Mouse (Mus musculus) neural tube, embryonic 14.5 days (tissue): ENCODE results near the gene Nat10. TPM values are rescaled to one million over a fixed set of nuclear protein-coding genes. Genes with fewer than 3 reads are reported as not detected.
A peak's percentile ranks its signal among the peaks of the same experiment; 100 is the strongest.

Source experiments
- ATAC-seq: fragments of 200-750 bp; cut with Nextera tagmentation; 2 replicates; pipeline ENCODE4 v1.8.0; 2017; ENCODE audit warnings: low read depth, mild to moderate bottlenecking, moderate TSS enrichment, moderate library complexity
- H3K27ac ChIP-seq: fragments of 300-500 bp; sonication (generic); 2 replicates; pipeline ENCODE4 v1.5.1; 2014; ENCODE audit warnings: low read depth, mild to moderate bottlenecking, control low read depth, low read length, moderate library complexity, mixed read lengths
- H3K27me3 ChIP-seq: fragments of 300-500 bp; sonication (generic); 2 replicates; pipeline ENCODE4 v1.6.1; 2014; ENCODE audit warnings: low read length; ENCODE audit not compliant: control insufficient read depth, insufficient read depth
- H3K36me3 ChIP-seq: fragments of 300-500 bp; sonication (generic); 2 replicates; pipeline ENCODE4 v1.6.1; 2014; ENCODE audit warnings: low read length, mixed read lengths; ENCODE audit not compliant: control insufficient read depth, insufficient read depth
- H3K4me1 ChIP-seq: fragments of 300-500 bp; sonication (generic); 2 replicates; pipeline ENCODE4 v1.6.1; 2014; ENCODE audit warnings: low read length; ENCODE audit not compliant: control insufficient read depth, insufficient read depth
- H3K4me2 ChIP-seq: fragments of 300-500 bp; sonication (generic); 2 replicates; pipeline ENCODE4 v1.6.1; 2014; ENCODE audit warnings: mild to moderate bottlenecking, low read depth, low read length, control low read depth
- H3K4me3 ChIP-seq: fragments of 300-500 bp; sonication (generic); 2 replicates; pipeline ENCODE4 v1.5.1; 2014; ENCODE audit warnings: low read depth, low read length, control low read depth, mixed read lengths
- H3K9ac ChIP-seq: fragments of 300-500 bp; sonication (generic); replicated peaks from 2 replicates; pipeline ENCODE4 v1.6.1; 2014; ENCODE audit warnings: low read depth, mild to moderate bottlenecking, control low read depth, low read length, mixed read lengths
- H3K9me3 ChIP-seq: fragments of 300-500 bp; sonication (generic); 2 replicates; pipeline ENCODE4 v1.6.1; 2016; ENCODE audit warnings: low read length; ENCODE audit not compliant: control insufficient read depth
- WGBS: fragments of 180-500 bp; shearing (Covaris S2); extraction: QIAGEN DNeasy Blood & Tissue Kit; methylation state at CpG from one replicate; pipeline ENCODE4 v1.1.7; 2014; 5-methylcytosine and 5-hydroxymethylcytosine counted together
- polyA plus RNA-seq: library from polyadenylated mRNA; unstranded; fragments of >200 nt; fragmentation: Nextera tagmentation; extraction: Ambion mirVana; gene quantifications from 2 replicates; pipeline ENCODE4 v1.2.1, GENCODE M21; 2014

Gene Nat10
- polyA plus RNA-seq: 21.9 and 22.7 TPM in 2 replicates

DNA sequence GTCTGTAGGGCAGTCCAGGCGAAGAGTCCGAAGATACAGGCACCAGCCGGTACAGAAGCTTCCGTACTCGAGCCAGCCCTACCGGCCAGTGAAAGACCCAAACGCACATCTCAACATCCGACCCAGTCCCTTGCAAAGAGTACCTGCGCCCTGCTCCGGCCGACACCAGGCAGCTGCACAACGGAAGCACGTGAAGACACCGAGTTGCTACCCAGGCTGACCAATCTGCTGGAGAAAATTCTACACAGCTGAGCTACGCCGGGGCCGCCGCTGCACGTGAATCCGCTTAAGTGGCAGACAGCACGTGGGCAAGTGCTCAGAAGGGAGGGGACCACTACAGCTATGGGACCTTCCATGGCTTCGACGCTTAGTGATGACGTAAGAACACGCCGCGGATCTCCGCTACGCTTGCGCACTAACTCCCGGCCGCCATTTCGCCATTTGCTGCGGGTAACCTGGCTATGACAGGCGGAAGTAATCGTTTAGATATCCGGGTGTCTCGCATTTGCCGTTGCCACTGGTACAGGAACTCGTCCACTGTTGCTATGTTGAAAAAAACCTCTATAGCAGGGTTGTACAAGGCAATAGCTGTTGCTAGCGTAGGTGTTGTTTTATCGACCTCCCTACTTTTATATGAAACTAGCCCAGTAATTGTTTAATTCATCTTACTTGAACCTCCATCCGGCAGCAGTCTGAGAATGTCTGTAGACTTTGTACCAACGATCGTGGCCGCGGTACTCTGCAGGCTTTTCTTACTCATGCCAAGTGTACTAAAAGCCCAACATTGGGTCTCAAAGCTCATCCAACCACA is at the start of gene Nat10:
Nat10 (minus strand) TSS at position 365 of the 811 bp plus-strand sequence.
- no peaks in the 10 kb centered on the region for H3K27me3 ChIP-seq
- H3K27ac ChIP-seq: peak within 1 kb of the TSS; percentile 66
- H3K9ac ChIP-seq: peak within 1 kb of the TSS; percentile 54
- WGBS: under 1% methylated on average over 47 of the region's 47 CpGs
- peak within 1 kb of the TSS; percentile 83 for H3K4me2 ChIP-seq
- peak; percentile 97 for ATAC-seq
- peaks cover 3% of the 10 kb centered on the region; the same call in 1 of the 2 replicates for H3K4me1 ChIP-seq
- peaks cover 7% of the 10 kb centered on the region; the same call in 1 of the 2 replicates for H3K36me3 ChIP-seq
- peak within 1 kb of the TSS; percentile 65 for H3K4me3 ChIP-seq
- H3K9me3 ChIP-seq: no peaks in the 10 kb centered on the region

DNA sequence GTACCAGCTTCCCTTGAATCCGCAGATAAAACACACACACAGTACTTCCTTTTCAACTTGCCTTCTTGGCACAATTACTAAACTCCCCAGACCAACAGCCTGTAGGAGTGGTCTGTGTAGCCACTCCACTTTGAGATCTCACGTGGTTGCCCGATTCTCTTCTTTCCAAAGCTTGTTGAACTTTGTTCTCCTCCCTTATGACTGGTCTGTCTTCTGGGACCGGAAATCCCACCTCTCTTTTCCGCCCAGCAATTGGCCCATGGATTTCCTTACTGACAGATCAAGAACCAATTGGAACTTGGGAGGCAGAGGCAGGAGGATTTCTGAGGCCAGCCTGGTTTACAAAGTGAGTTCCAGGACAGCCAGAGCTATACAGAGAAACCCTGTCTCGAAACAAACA is 49.3 kb upstream of the Nat10 start:
- 91% methylated on average over 6 of the region's 6 CpGs for WGBS
- Histone ChIP-seq H3K9ac (no peak overlapping the region), H3K4me1 (no peaks in the 10 kb centered on the region), H3K27me3 (no peaks in the 10 kb centered on the region), H3K27ac (no peak overlapping the region), H3K36me3 (no peaks in the 10 kb centered on the region), H3K9me3 (no peaks in the 10 kb centered on the region), H3K4me2 (no peak overlapping the region), H3K4me3 (no peak overlapping the region)
- ATAC-seq: no peak

DNA sequence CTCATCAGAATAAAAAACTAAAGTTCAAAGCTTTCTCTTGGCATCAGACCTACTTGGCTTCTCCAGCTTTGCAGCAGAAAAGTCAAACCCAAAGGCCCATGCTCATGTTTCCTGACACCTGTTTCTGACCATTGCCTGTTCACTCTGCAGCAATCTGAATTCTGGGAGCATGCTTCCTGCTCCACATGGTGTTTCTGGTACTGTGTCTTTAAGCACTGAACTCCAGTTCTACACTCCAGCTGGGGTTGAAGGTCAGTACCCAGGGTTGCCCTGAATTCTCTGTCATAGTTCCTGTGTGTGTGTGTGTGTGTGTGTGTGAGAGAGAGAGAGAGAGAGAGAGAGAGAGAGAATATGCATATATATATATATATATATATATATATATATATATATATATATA is 47.4 kb upstream of the Nat10 start:
- Histone ChIP-seq H3K4me2 (no peak overlapping the region), H3K27me3 (no peaks in the 10 kb centered on the region), H3K36me3 (no peaks in the 10 kb centered on the region), H3K9ac (no peak overlapping the region), H3K4me1 (no peaks in the 10 kb centered on the region), H3K9me3 (no peaks in the 10 kb centered on the region), H3K27ac (no peak overlapping the region), H3K4me3 (no peak overlapping the region)
- no peak for ATAC-seq

DNA sequence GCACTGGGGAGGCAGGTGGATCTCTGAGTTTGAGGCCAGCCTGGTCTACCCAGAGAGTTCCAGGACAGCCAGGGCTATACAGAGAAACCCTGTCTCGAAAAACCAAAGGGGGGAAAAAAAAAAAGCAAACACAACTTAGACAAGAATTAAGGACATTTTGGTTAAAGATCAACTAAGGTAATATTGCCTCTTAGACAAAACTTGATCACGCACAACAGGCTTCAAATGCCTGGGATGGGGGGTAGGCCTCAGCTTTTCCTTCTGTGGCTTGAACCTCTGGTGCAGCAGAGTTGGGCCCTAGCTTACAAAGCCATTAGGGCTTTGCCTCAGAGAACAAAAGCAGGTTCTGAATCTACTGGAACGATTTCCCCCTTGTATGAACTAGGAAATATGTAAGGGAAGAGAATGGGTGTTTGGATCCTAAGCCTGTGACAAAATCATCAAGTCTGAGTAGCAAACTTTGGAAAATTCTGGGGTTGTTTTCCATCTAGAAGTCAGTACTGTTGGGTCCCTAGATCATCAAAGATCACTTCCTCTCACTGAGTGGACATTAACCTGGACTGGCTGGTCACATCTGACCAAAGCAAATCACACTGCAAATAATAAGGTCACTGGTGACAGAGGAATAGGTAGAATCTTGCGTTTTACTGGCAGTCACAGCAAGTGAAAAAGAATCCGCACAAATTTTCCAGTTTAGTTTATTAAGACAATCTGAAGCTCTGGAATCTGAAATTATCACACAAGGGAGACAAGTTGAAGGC is 42.9 kb upstream of the Nat10 start:
- 87% methylated on average over 5 of the region's 5 CpGs for WGBS
- H3K9me3 ChIP-seq: no peaks in the 10 kb centered on the region
- H3K36me3 ChIP-seq: no peaks in the 10 kb centered on the region
- no peak overlapping the region for H3K9ac ChIP-seq
- H3K4me2 ChIP-seq: no peak overlapping the region
- no peaks in the 10 kb centered on the region for H3K27me3 ChIP-seq
- H3K4me1 ChIP-seq: no peaks in the 10 kb centered on the region
- no peak overlapping the region for H3K4me3 ChIP-seq
- H3K27ac ChIP-seq: no peak overlapping the region
- no peak for ATAC-seq

DNA sequence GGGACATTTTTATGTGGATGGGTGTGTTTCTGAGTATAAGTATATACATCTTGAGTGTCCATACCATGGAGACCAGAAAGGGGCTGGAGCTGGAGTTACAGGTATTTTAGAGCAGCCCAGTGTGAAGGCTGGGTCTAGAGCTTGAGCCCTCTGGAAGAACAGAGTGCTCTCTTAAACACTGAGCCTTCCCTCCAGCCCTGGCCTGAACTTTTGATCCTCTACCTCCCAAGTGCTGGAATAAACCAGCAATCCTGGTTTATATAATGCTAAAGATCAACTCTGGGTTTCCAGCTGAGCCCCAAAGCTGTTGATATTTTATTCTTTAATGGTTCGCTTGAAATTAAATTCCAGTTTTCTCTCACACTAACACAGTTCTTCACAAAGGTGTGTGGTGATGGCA is 41.4 kb upstream of the Nat10 start:
- Histone ChIP-seq H3K36me3 (no peaks in the 10 kb centered on the region), H3K9ac (no peak overlapping the region), H3K27ac (no peak overlapping the region), H3K4me1 (0 out of 2 replicates have a peak, but pooled peaks cover 3% of the 10 kb centered on the region), H3K27me3 (no peaks in the 10 kb centered on the region), H3K4me3 (no peak overlapping the region), H3K9me3 (no peaks in the 10 kb centered on the region), H3K4me2 (no peak overlapping the region)
- no peak for ATAC-seq
- WGBS: 91% methylated on average over 1 of the region's 1 CpGs

DNA sequence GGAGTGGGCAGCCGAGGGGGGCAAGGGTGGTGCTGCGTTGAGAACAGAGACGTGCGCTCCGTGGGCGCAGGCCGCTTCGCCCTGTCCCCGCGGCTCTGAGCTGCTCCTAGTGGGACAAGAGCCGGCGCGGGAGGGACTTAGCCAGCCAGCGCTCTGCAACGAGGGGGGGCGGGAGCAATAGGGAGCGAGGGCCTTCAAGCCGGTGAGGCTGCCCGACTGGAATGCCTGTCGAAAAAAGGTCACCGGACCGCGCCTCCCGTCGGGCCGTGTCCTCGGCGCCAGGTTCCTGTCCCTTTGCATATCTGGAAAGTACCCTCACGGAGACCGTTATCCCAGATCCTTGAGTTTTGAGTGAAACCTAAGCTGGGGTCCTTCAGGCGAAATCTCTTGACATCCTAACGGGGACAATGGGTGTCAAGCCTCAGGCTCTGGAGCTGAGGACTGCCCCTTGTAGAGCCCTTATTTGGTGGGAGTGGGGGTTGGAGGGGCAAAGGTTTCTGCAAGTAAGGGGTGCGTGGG is 36.5 kb upstream of the Nat10 start, which contains the start of gene Caprin1:
Caprin1 (minus strand) TSS at position 159 of the 519 bp plus-strand sequence.
- Histone ChIP-seq H3K27me3 (no peaks in the 10 kb centered on the region), H3K9ac (peak within 1 kb of the TSS; percentile 99), H3K27ac (peak within 1 kb of the TSS; percentile 100), H3K4me1 (peaks cover 15% of the 10 kb centered on the region), H3K4me3 (peak within 1 kb of the TSS; percentile 97), H3K9me3 (no peaks in the 10 kb centered on the region), H3K36me3 (peaks cover 4% of the 10 kb centered on the region), H3K4me2 (peak within 1 kb of the TSS; percentile 71)
- WGBS: 0% methylated on average over 33 of the region's 33 CpGs
- peak; percentile 93 for ATAC-seq

DNA sequence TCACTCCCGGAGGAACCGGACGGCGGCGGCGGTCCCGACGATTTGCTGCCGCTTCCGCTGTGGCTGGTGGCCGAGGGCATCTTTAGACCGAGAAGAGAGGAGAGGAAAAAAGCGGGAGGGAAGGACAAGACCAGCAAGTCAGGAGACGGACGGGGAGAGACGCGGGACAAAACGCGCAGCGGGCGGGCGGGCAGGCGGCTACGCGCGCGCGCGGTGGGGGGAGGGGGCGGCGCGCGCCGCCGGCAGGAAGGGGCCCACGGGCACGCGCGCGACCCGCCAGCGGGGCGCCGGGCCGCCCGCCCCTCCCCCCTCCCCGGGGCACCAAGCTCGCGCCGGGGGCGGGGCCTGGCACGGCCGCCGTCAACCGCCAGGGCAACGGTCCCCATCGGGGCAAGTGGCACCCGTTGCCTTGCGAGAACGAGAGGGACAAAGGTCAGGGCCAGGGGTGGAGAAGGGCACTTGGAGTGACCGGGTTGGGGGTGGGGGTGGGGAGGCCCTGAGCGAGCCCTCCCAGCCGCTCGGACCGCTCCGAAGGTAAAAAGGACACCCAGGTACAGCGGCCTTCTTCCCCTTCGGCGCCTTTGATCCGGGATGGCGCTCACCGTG is 35.9 kb upstream of the Nat10 start:
- ATAC-seq: peak; percentile 75
- Histone ChIP-seq H3K9ac (peak overlapping the region; percentile 99), H3K4me3 (peak overlapping the region; percentile 97), H3K27ac (peak overlapping the region; percentile 100), H3K36me3 (peaks cover 4% of the 10 kb centered on the region), H3K27me3 (no peaks in the 10 kb centered on the region), H3K4me2 (peak overlapping the region; percentile 71), H3K4me1 (peaks cover 19% of the 10 kb centered on the region), H3K9me3 (no peaks in the 10 kb centered on the region)
- WGBS: under 1% methylated on average over 46 of the region's 72 CpGs

DNA sequence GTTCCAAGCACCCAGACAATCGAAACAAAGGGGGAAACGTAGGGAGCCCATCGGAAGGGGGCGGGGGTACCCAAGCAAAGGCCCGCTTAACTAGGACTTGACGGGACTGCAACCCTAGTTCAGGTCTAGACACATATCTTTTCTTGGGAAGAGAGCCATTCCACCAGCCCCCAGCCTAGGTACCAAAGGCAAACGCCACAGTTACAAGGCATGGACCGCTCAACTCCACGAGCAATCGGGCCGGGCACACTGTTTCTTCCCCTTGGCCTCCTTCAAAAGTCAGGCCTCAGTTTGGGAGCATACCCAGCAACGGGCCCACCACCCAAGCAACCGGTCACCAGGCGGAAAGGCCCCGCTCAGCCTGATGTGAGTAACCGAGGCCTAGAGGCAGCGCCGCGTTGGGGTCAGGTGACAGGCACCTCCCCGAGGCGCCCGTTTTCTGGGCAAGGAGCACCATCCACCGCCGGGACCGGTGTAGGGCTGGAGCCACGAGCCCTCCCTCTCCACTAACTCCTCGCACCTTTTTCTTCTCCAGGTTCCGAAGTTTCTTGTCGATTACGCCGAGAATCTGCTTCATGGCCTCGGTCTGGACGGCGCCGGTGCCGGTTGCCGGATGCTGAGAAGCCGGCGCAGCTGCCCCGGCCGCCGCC is 35.3 kb upstream of the Nat10 start:
- Histone ChIP-seq H3K36me3 (peaks cover 4% of the 10 kb centered on the region), H3K27me3 (no peaks in the 10 kb centered on the region), H3K4me2 (peak overlapping the region; percentile 71), H3K9me3 (no peaks in the 10 kb centered on the region), H3K4me1 (peaks cover 22% of the 10 kb centered on the region), H3K9ac (peak overlapping the region; percentile 99), H3K4me3 (peak overlapping the region; percentile 97), H3K27ac (peak overlapping the region; percentile 100)
- ATAC-seq: peak; percentile 68
- under 1% methylated on average over 42 of the region's 42 CpGs for whole genome bisulfite sequencing
